Mouse (Mus musculus) brain, embryonic 14.5 days (tissue): ENCODE data around the gene Strn4.

Experiments
- CTCF ChIP-seq: fragments of 200-500 bp; IDR thresholded peaks from 2 replicates; pipeline ENCODE4 v1.5.1; 2012; ENCODE audit warnings: inconsistent platforms, mild to moderate bottlenecking, moderate library complexity, borderline replicate concordance; ENCODE audit not compliant: insufficient read depth, insufficient read length; ENCODE audit errors: extremely low read depth
- POLR2A ChIP-seq: fragments of 200-500 bp; IDR thresholded peaks from 2 replicates; pipeline ENCODE4 v1.6.1; 2012; ENCODE audit warnings: mild to moderate bottlenecking, inconsistent platforms, borderline replicate concordance; ENCODE audit not compliant: poor library complexity, insufficient read depth, insufficient read length, severe bottlenecking; ENCODE audit errors: extremely low read depth

GRCm38 (mm10) chr7:16794886-16795285 is 20.8 kb upstream of the Strn4 start:
- TF ChIP-seq POLR2A = no peak
- no peak for TF ChIP-seq CTCF
